Mouse (Mus musculus) thymus, postnatal 10 days (tissue): ENCODE measurements at regions not wholly inside any gene's neighbourhood (a gene's known extent, or its start where the extent isn't known, plus 50 kb on each side); places are given as distances from the start of the nearest gene placed in this dataset.
A peak's percentile ranks its signal among the peaks of the same experiment; 100 is the strongest.
"Not testable (repeated sequence)": the region's sequence is repeated elsewhere in the genome, so short reads cannot be mapped to it uniquely, and the experiment has no call there.

Source experiments
- DNase-seq, 2 experiments: peaks; one replicate each; pipeline ENCODE4 v3.0.0; 2021; ENCODE audit warnings: low spot score in 2 of 2

- DNase-seq: no peak
Measured at GRCm38 (mm10) chr9:92661938-92662337, 119.9 kb downstream of the Plod2 start.

DNA sequence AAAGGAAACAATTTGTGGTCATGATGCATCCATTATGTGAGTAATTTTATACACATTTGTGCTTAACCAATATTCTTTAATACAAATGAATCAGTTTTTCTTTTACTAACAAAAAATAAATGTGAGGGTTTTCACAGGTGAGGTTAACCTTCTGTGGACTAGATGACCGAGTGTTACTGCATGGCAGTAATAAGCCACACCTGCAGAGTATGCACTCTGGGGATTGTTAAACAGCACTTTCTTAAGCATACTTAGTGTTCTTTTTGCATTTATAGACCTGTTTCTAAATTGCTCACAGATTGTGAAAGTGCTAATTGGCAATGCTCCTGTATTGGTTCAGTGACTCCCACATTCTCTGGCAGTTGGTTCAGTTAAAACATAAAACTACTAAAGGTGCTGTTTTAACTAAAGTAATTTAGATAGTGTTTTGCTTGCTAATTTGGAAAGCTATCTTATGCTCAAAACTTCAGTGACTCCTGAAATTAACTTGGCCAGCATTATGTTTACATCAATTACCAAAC, 125.4 kb downstream of the Plod2 start:
- DNase-seq: no peak

DNA sequence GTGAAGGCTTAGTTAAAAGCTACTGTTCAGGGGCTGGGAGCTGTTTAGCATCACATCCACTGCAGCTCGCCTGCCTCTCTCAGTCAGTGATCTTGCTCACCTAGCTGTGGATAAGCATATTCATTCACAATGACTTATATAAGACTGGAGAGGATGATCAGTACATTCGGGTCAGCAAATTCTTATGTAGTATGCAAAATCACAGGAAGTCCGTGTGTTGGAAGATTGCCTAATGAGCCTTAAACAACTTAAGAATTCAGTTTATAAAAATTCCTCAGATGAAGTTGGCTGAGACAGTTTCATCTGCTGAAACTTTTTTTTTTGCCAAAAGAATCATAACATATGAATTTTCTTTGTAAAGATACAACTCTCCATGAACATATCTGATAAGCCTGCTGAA, 129.9 kb downstream of the Plod2 start:
- no peak for DNase-seq

DNA sequence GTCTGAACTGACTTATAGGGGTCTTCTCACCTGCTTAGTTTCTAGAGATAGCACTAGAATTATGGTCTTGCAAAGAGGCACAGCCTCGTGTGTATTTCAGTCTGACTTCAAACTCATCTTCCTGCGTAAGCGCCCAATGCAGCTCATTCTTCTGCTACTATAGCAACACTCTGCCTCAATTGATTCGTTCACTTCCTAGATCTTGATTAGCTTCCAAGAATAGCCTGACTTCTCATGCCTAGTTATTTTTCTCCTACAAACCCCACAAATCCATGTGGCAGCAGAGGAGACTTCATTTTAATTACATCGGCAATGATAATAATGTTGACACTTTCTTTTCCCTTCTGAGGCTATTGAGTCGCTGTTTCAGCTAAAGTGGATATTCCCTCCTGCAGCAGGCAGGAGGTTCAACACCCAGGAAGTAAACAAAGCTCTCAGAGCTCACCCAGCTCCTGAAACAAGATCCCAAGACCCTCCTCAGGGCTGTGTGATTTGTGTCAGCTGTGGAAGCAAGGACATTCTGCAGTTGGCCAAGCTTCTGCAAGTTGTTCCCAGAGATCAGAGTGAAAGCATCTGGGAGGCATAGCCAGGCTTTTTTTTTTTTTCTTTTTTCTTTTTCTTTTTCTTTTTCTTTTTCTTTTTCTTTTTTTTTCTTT, 152.5 kb downstream of the Plod2 start:
- no peak for DNase-seq

GRCm38 (mm10) chr9:92697971-92698370, 155.9 kb downstream of the Plod2 start:
- no peak for DNase-seq

- DNase-seq: no peak
Measured at GRCm38 (mm10) chr9:92704752-92705151, 162.7 kb downstream of the Plod2 start.

DNA sequence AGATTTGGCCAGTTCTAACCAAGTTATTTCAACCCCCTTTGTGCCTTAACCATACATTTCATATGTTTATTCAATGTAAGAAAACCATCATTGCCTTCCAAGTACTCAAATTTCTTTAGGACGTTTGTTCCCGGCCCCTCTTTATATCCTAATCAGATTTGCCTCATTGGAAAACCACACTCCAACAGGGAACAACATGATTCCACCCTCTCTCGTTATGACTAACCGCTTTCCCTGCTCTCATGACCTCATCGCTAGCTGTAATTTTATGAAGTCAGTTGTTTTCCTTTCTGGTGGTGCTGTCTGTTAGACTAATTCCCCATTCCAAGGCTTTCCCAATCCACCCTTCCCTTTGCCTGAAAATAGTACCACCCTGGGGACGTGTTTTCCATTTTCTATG, 165.0 kb downstream of the Plod2 start:
- no peak for DNase-seq

- no peak for DNase-seq
Measured at GRCm38 (mm10) chr9:92717176-92717575, 175.2 kb downstream of the Plod2 start.

DNA sequence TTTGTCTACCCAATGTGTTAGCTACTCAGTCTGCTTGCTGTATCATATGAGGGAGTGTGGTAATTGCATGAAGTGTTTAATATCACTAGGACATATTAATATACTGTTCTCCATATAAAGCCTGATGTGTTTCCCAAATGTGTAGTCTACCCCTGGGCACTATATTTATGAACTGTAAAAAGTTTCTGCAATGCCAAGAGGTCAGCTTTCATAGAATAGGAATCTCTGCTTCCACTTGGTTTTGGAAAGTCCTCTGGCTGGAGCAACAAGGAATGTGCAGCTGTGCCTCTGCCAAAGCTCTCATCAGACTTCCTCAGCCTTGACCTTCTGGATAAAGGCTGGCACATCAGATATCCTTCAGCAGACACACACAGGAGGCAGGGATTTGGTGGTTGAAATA, 176.3 kb downstream of the Plod2 start:
- no peak for DNase-seq

GRCm38 (mm10) chr9:92719251-92719650, 177.2 kb downstream of the Plod2 start:
- no peak for DNase-seq

GRCm38 (mm10) chr9:92728864-92729263, 186.8 kb downstream of the Plod2 start:
- no peak for DNase-seq

GRCm38 (mm10) chr9:92731396-92731795, 189.4 kb downstream of the Plod2 start:
- DNase-seq: no peak

- DNase-seq: no peak
Measured at GRCm38 (mm10) chr9:92767532-92767931, 225.5 kb downstream of the Plod2 start.

DNA sequence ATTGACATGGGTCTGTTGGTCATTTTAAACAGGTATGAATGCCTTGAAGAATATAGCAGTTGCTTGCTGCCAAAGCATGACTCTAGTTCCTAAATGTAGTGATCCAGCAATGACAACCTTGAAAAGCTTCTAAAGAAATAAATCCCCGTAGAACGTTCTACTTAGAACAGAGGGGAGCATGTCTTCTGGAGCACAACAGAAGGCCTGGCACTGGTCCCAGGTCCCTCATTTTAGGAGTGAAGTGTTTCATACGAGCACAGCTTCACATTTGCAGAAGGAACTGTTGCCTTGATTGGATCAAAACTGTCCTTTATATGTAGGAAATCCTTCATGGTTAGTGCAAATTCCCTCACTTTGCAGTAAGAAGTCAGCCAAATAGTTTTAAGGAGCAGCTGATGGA, 226.4 kb downstream of the Plod2 start:
- DNase-seq: no peak

DNA sequence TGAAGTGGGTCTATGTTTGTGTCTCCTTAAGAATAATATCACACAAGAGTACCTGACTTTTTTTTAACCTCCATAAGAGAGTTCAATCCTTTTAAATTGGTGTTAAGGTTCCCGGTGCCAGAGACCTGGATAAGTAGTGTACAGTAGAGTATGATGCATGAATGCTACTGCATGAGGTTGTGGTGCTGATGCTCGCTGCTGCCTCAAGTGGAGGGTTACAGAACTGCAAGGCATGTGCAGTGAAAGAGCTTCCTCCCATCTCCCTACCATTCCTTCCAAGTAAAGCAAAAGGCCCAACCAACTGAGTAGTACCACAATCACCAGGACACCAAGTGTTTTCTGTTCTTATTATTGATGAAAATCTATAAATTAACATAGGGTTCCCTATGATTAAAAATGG, 227.5 kb downstream of the Plod2 start:
- peak in 1 of 2 experiments; percentile 4 for DNase-seq

GRCm38 (mm10) chr9:92771002-92771401, 229.0 kb downstream of the Plod2 start:
- no peak for DNase-seq

DNA sequence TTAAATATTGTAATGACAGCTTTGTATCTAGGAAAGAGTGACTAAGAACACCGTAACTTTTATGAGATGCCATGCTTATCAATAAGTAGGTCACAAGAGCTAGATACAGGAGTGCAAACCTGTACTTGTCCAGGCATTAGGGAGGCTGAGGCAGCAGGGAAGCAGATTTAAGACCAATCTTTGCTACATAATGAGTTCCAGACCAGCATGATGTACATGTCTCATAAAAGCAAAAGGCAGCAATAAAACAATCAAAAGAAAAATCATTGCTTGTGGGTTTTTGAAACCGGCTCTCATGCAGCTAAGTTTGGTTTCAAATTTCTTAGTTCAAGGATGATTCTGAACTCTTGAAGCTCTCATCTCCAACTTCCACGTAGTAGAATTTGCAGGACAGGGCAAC, 229.7 kb downstream of the Plod2 start:
- no peak for DNase-seq

DNA sequence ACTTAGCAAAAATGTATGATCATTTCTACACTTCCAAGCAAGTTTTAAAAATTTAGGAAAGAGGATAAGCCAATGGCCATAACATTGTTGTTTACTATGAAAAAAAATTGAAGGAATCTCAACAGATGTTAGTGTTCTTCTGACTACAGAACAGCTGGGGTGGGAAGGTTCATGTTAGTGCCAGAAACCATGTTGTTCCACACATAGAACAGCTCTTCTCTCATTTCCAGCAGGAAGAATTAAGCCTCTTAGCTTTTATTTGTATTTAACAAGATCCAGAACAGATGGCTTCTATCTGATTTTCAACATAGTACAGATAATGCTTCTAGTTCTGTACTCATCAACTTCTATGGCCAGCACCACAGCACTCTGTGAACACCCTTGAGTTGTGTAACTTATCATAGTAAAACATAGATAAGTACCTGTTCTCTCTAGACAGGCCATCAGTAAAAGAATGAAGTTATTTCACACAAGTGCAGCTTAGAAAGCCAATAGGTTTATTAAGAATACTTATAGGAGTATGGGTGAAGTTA, 241.0 kb downstream of the Plod2 start:
- DNase-seq: no peak

DNA sequence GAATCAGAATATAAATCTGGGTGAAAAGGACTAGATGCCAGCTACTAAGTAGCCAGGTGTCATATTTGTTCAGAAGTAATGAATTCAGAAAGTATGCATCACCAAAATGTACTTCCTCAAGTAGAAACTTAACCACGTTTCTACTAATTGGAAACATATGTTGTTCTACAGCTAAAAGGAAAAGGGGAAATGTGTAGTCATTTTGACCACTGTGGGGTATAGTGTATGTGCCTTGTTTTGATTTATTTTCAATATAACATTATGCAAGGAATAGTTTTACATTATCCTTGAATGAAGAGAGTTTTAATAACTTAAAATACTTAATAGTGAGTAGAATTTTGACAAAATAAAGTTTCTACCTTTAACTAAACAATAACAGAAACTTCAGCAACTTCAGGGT, 257.7 kb downstream of the Plod2 start:
- DNase-seq: no peak

DNA sequence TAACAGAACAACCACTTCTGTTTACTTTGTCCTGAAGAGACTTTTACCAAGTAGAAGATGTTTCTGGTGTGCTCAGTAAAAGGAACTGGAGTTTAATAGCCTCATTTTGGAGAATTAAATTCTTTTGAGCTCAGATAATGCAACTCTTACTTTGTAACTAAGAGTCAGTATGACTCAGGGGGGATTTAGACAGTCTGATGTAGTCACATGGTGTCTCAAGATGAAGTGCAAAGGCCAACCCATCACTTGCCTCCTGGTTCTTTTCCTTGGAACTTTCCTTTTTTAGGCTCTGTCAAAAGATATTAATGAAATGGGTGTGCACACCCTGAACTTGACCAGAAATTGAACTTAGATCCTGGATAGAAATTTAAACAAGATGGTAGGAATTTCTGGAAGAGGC, 267.4 kb downstream of the Plod2 start:
- DNase-seq: no peak

DNA sequence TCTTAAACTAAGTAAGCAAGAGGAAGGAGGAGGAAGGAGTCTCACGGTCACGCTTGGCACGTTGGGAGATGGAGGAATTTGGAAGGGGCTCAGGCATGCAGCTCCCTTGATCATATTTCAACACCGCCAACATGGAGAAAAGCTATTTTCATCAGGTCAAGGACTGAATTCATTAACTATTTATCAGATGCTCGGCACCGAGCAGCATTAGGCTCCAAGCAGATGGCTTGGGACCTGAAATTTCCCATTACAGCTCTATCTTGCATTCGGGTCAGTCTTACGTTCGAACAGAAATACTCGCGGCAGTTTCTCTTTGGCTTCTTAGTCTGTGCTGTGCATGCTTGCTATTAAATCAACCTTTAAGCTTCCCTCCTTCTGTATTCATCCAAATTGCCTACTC, 278.7 kb downstream of the Plod2 start:
- no peak for DNase-seq

GRCm38 (mm10) chr9:92826708-92827353, 284.8 kb downstream of the Plod2 start:
- no peak for DNase-seq

- DNase-seq: not testable (repeated sequence)
Measured at GRCm38 (mm10) chr9:92836156-92836555, 294.1 kb downstream of the Plod2 start.
